Mouse (Mus musculus) neural tube, embryonic 11.5 days (tissue): ENCODE measurements around the gene Col5a1. TPM values are rescaled to one million over a fixed set of nuclear protein-coding genes. Genes with fewer than 3 reads are reported as not detected.

ENCODE experiments used
- ATAC-seq: fragments of 200-750 bp; cut with Nextera tagmentation; 2 replicates; pipeline ENCODE4 v1.8.0; 2017; ENCODE audit warnings: moderate number of reproducible peaks, mild to moderate bottlenecking, moderate TSS enrichment, moderate library complexity; ENCODE audit not compliant: insufficient read depth, low FRiP score, low TSS enrichment
- DNase-seq: peaks from one replicate; pipeline ENCODE4 v3.0.0-alpha.2; 2015; ENCODE audit warnings: low spot score
- H3K27ac ChIP-seq: fragments of 300-500 bp; sonication (generic); 2 replicates; pipeline ENCODE4 v1.5.1; 2014; ENCODE audit warnings: low read depth, mild to moderate bottlenecking, low read length
- H3K27me3 ChIP-seq: fragments of 300-500 bp; sonication (generic); 2 replicates; pipeline ENCODE4 v1.6.1; 2014; ENCODE audit warnings: mild to moderate bottlenecking, low read length, mixed read lengths; ENCODE audit not compliant: control insufficient read depth, insufficient read depth
- H3K36me3 ChIP-seq: fragments of 300-500 bp; sonication (generic); 2 replicates; pipeline ENCODE4 v1.6.1; 2014; ENCODE audit warnings: mild to moderate bottlenecking, low read length, moderate library complexity, mixed read lengths; ENCODE audit not compliant: control insufficient read depth, insufficient read depth
- H3K4me1 ChIP-seq: fragments of 300-500 bp; sonication (generic); 2 replicates; pipeline ENCODE4 v1.6.1; 2014; ENCODE audit warnings: low read length, mixed read lengths; ENCODE audit not compliant: control insufficient read depth, insufficient read depth
- H3K4me2 ChIP-seq: fragments of 300-500 bp; sonication (generic); 2 replicates; pipeline ENCODE4 v1.6.1; 2014; ENCODE audit warnings: low read depth, mild to moderate bottlenecking, moderate library complexity
- H3K4me3 ChIP-seq: fragments of 300-500 bp; sonication (generic); 2 replicates; pipeline ENCODE4 v1.5.1; 2014; ENCODE audit warnings: low read depth, low read length
- H3K9ac ChIP-seq: fragments of 300-500 bp; sonication (generic); 2 replicates; pipeline ENCODE4 v1.6.1; 2014; ENCODE audit warnings: mild to moderate bottlenecking, low read length
- H3K9me3 ChIP-seq: fragments of 300-500 bp; sonication (generic); 2 replicates; pipeline ENCODE4 v1.6.1; 2016; ENCODE audit warnings: low read length; ENCODE audit not compliant: control insufficient read depth
- WGBS: fragments of 180-500 bp; shearing (Covaris S2); extraction: QIAGEN DNeasy Blood & Tissue Kit; methylation state at CpG from one replicate; pipeline ENCODE4 v1.1.7; 2014; 5-methylcytosine and 5-hydroxymethylcytosine counted together
- polyA plus RNA-seq: library from polyadenylated mRNA; unstranded; fragments of >200 nt; fragmentation: Nextera tagmentation; extraction: Ambion mirVana; gene quantifications from 2 replicates; pipeline ENCODE4 v1.2.1, GENCODE M21; 2014

Gene Col5a1
- polyA plus RNA-seq, 1 experiment from 2014 or later: 28.1 TPM

- WGBS: 82% methylated on average over 4 of the region's 4 CpGs
- H3K9ac ChIP-seq: no peak overlapping the region
- no peaks in the 10 kb centered on the region for H3K36me3 ChIP-seq
- H3K27me3 ChIP-seq: no peaks in the 10 kb centered on the region
- DNase-seq: no peak
- H3K27ac ChIP-seq: no peak overlapping the region
- no peak overlapping the region for H3K4me3 ChIP-seq
- H3K9me3 ChIP-seq: no peaks in the 10 kb centered on the region
- no peaks in the 10 kb centered on the region for H3K4me1 ChIP-seq
- no peak overlapping the region for H3K4me2 ChIP-seq
- ATAC-seq: no peak
Measured at GRCm38 (mm10) chr2:28063711-28064338, 177.6 kb downstream of the Col5a1 start.

GRCm38 (mm10) chr2:28064339-28065080 lies 178.3 kb downstream of the Col5a1 start:
- H3K4me1 ChIP-seq: no peaks in the 10 kb centered on the region
- H3K9me3 ChIP-seq: no peaks in the 10 kb centered on the region
- H3K27me3 ChIP-seq: no peaks in the 10 kb centered on the region
- H3K27ac ChIP-seq: no peak overlapping the region
- 85% methylated on average over 7 of the region's 7 CpGs for WGBS
- ATAC-seq: no peak
- no peak overlapping the region for H3K4me2 ChIP-seq
- no peaks in the 10 kb centered on the region for H3K36me3 ChIP-seq
- no peak for DNase-seq
- H3K9ac ChIP-seq: no peak overlapping the region
- no peak overlapping the region for H3K4me3 ChIP-seq

GRCm38 (mm10) chr2:28065081-28065651 lies 178.9 kb downstream of the Col5a1 start:
- WGBS: 86% methylated on average over 5 of the region's 5 CpGs

GRCm38 (mm10) chr2:28066686-28067085 lies 180.5 kb downstream of the Col5a1 start:
- DNase-seq (no peak), ATAC-seq (no peak)
- Histone ChIP-seq H3K4me3 (no peak overlapping the region), H3K36me3 (no peaks in the 10 kb centered on the region), H3K4me2 (no peak overlapping the region), H3K4me1 (no peaks in the 10 kb centered on the region), H3K9ac (no peak overlapping the region), H3K9me3 (no peaks in the 10 kb centered on the region), H3K27ac (no peak overlapping the region), H3K27me3 (no peaks in the 10 kb centered on the region)
- WGBS: 71% methylated on average over 5 of the region's 5 CpGs

More at GRCm38 (mm10) chr2:28065081-28065651, 178.9 kb downstream of the Col5a1 start:
- no peak overlapping the region for H3K27ac ChIP-seq
- no peak for DNase-seq
- H3K36me3 ChIP-seq: no peaks in the 10 kb centered on the region
- no peaks in the 10 kb centered on the region for H3K4me1 ChIP-seq
- ATAC-seq: no peak
- no peaks in the 10 kb centered on the region for H3K27me3 ChIP-seq
- H3K4me2 ChIP-seq: no peak overlapping the region
- no peak overlapping the region for H3K9ac ChIP-seq
- no peaks in the 10 kb centered on the region for H3K9me3 ChIP-seq
- no peak overlapping the region for H3K4me3 ChIP-seq

GRCm38 (mm10) chr2:28067175-28067574 lies 180.9 kb downstream of the Col5a1 start:
- ATAC-seq (no peak), DNase-seq (no peak)
- H3K4me2 ChIP-seq: no peak overlapping the region
- H3K36me3 ChIP-seq: no peaks in the 10 kb centered on the region
- H3K27ac ChIP-seq: no peak overlapping the region
- 53% methylated on average over 6 of the region's 6 CpGs for WGBS
- H3K27me3 ChIP-seq: no peaks in the 10 kb centered on the region
- no peaks in the 10 kb centered on the region for H3K9me3 ChIP-seq
- H3K4me1 ChIP-seq: no peaks in the 10 kb centered on the region
- no peak overlapping the region for H3K4me3 ChIP-seq
- H3K9ac ChIP-seq: no peak overlapping the region

GRCm38 (mm10) chr2:28067821-28068536 lies 181.8 kb downstream of the Col5a1 start:
- 92% methylated on average over 2 of the region's 2 CpGs for WGBS
- DNase-seq: no peak
- H3K4me3 ChIP-seq: no peak overlapping the region
- no peaks in the 10 kb centered on the region for H3K4me1 ChIP-seq
- no peaks in the 10 kb centered on the region for H3K27me3 ChIP-seq
- H3K27ac ChIP-seq: no peak overlapping the region
- ATAC-seq: no peak
- no peak overlapping the region for H3K4me2 ChIP-seq
- no peaks in the 10 kb centered on the region for H3K36me3 ChIP-seq
- H3K9ac ChIP-seq: no peak overlapping the region
- H3K9me3 ChIP-seq: no peaks in the 10 kb centered on the region

- no peak for DNase-seq
- H3K36me3 ChIP-seq: no peaks in the 10 kb centered on the region
- 80% methylated on average over 9 of the region's 9 CpGs for WGBS
- H3K27ac ChIP-seq: no peak overlapping the region
- H3K4me3 ChIP-seq: no peak overlapping the region
- ATAC-seq: no peak
- no peaks in the 10 kb centered on the region for H3K4me1 ChIP-seq
- no peak overlapping the region for H3K9ac ChIP-seq
- H3K4me2 ChIP-seq: no peak overlapping the region
- H3K27me3 ChIP-seq: no peaks in the 10 kb centered on the region
- no peaks in the 10 kb centered on the region for H3K9me3 ChIP-seq
Measured at GRCm38 (mm10) chr2:28068537-28068878, 182.3 kb downstream of the Col5a1 start.

GRCm38 (mm10) chr2:28075616-28076187 lies 189.5 kb downstream of the Col5a1 start:
- Histone ChIP-seq H3K27me3 (no peaks in the 10 kb centered on the region), H3K9me3 (no peaks in the 10 kb centered on the region), H3K36me3 (no peaks in the 10 kb centered on the region), H3K4me1 (no peaks in the 10 kb centered on the region), H3K9ac (no peak overlapping the region), H3K4me3 (no peak overlapping the region), H3K4me2 (no peak overlapping the region), H3K27ac (no peak overlapping the region)
- ATAC-seq (no peak), DNase-seq (no peak)
- WGBS: 81% methylated on average over 7 of the region's 7 CpGs
